Mouse (Mus musculus): ENCODE results near the gene Poc1b.

DNA sequence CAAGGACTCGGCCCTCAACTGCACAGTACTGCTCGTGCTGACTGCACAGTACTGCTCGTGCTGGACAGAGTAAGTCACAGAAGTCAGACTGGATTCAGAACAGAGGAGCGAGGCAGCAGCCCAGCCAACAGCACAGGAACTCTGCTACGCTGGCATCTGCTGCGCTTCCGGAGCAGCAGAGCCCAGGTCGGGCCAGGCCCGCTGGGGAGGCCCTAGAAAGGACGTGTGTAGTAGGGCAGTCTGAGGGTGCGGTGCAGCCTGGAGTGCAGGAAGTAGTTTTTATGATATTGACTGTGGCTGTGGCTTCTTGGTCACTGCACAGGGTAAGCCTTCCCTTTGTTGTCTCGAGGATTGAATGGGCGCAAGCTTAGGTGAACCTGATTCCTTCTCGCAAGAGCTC is 20.1 kb downstream of the Poc1b start:
- TF ChIP-seq CTCF (IDR thresholded peaks at IDR 0.05; ENCODE audit: borderline replicate concordance, extremely low read depth, insufficient read depth, insufficient read length) (no peak), POLR2A (IDR thresholded peaks at IDR 0.05; ENCODE audit: borderline replicate concordance, extremely low read depth, insufficient read depth, insufficient read length, poor library complexity, severe bottlenecking) (no peak)

All from brain, embryonic 14.5 days (tissue).